12 mouse cellular contexts compared by ENCODE assay signal in genomic region chr19:56535064-56535463, GRCm38 (mm10). TPM values are rescaled to one million over a fixed set of nuclear protein-coding genes. Genes with fewer than 3 reads are reported as not detected.
DNase-seq lines count a peak whose midpoint lies in the region; ATAC-seq and TF ChIP-seq lines count a peak whose summit lies in the region.
"Had no signal": no experiment of that assay in that cellular context is flagged by ENCODE, and none has a peak within 500 bp of the region (broad histone marks: within the 10 kb centered on the region; RNA-seq: fewer than 3 reads in every experiment).

No protein-coding gene starts in this region.

- peak overlapping the region; percentile 47; the same call in 1 of the 2 replicates for H3K27ac ChIP-seq in liver, embryonic 13.5 days
- H3K27ac ChIP-seq in liver, embryonic 12.5 days, result no peak overlapping the region
- H3K27ac ChIP-seq in lung, postnatal 0 days (ENCODE audit: low read length), result peak overlapping the region; percentile 55
- H3K27ac ChIP-seq in stomach, postnatal 0 days (replicated peaks), result peak overlapping the region; percentile 77
- H3K27ac ChIP-seq: left cerebral cortex, adult 2 months had no signal

- H3K4me3 ChIP-seq in liver, embryonic 13.5 days (replicated peaks), result no peak overlapping the region
- no peak overlapping the region for H3K4me3 ChIP-seq in liver, embryonic 12.5 days
- H3K4me3 ChIP-seq in lung, postnatal 0 days (ENCODE audit: low read depth, low read length), result no peak overlapping the region
- H3K4me3 ChIP-seq in stomach, postnatal 0 days (ENCODE audit: low read depth, low read length), result no peak overlapping the region
- H3K4me3 ChIP-seq: left cerebral cortex, adult 2 months; megakaryocyte, embryonic 14.5 days had no signal

- peak; percentile 69 for TF ChIP-seq EP300 in lung, postnatal 0 days (IDR thresholded peaks at IDR 0.05)
- TF ChIP-seq EP300 in stomach, postnatal 0 days (optimal IDR thresholded peaks at IDR 0.05), result no peak

- H3K36me3 ChIP-seq in liver, embryonic 13.5 days, result peaks cover 63% of the 10 kb centered on the region
- peaks cover 67% of the 10 kb centered on the region for H3K36me3 ChIP-seq in liver, embryonic 12.5 days
- H3K36me3 ChIP-seq in lung, postnatal 0 days (ENCODE audit: insufficient read depth, low read length), result no peaks in the 10 kb centered on the region
- peaks cover 6% of the 10 kb centered on the region for H3K36me3 ChIP-seq in stomach, postnatal 0 days (ENCODE audit: control insufficient read depth, insufficient read depth, low read length)

- DNase-seq in adrenal gland, adult 2 months, result peak; percentile 60
- no peak for DNase-seq in adrenal gland, adult 18-20 months (ENCODE audit: low spot score in 2 of 2)
- no peak for DNase-seq in liver, embryonic 13.5 days
- DNase-seq in lung, postnatal 0 days (ENCODE audit: low spot score), result peak; percentile 90
- DNase-seq in stomach, postnatal 0 days (ENCODE audit: low spot score), result no peak
- no peak for DNase-seq in right cerebral cortex, postnatal 36 days (ENCODE audit: low spot score in 2 of 2)
- no peak for DNase-seq in kidney, adult 9 months
- DNase-seq: cerebellum, postnatal 14 days had no signal

- 70% methylated on average over 9 of the region's 9 CpGs for WGBS in liver, embryonic 13.5 days (ENCODE audit: insufficient replicate concordance)
- 72% methylated on average over 9 of the region's 9 CpGs for WGBS in liver, embryonic 12.5 days (ENCODE audit: insufficient replicate concordance)
- 43% methylated on average over 9 of the region's 9 CpGs for WGBS in lung, postnatal 0 days
- 37% methylated on average over 9 of the region's 9 CpGs for WGBS in stomach, postnatal 0 days

- H3K27me3 ChIP-seq in liver, embryonic 13.5 days, result no peaks in the 10 kb centered on the region
- no peaks in the 10 kb centered on the region for H3K27me3 ChIP-seq in liver, embryonic 12.5 days (replicated peaks)
- H3K27me3 ChIP-seq in lung, postnatal 0 days (replicated peaks; ENCODE audit: insufficient read depth, low read length), result no peaks in the 10 kb centered on the region
- no peaks in the 10 kb centered on the region for H3K27me3 ChIP-seq in stomach, postnatal 0 days (ENCODE audit: control insufficient read depth, insufficient read depth, low read length)
- H3K27me3 ChIP-seq: megakaryocyte, embryonic 14.5 days had no signal

- ATAC-seq in liver, embryonic 13.5 days (ENCODE audit: low read depth), result no peak
- no peak for ATAC-seq in liver, embryonic 12.5 days
- ATAC-seq in lung, postnatal 0 days, result peak; percentile 57
- ATAC-seq in stomach, postnatal 0 days (ENCODE audit: low FRiP score, low TSS enrichment), result no peak

- H3K9me3 ChIP-seq in liver, embryonic 13.5 days (replicated peaks), result no peaks in the 10 kb centered on the region
- H3K9me3 ChIP-seq in liver, embryonic 12.5 days (replicated peaks), result no peaks in the 10 kb centered on the region
- H3K9me3 ChIP-seq in lung, postnatal 0 days (ENCODE audit: low read length), result no peaks in the 10 kb centered on the region
- H3K9me3 ChIP-seq in stomach, postnatal 0 days (ENCODE audit: control insufficient read depth, low read length), result no peaks in the 10 kb centered on the region
- H3K9me3 ChIP-seq: G1E; megakaryocyte, embryonic 14.5 days had no signal

- no peak overlapping the region for H3K4me2 ChIP-seq in liver, embryonic 13.5 days
- H3K4me2 ChIP-seq in liver, embryonic 12.5 days, result no peak overlapping the region
- no peak overlapping the region for H3K4me2 ChIP-seq in lung, postnatal 0 days (replicated peaks; ENCODE audit: low read depth, low read length)
- no peak overlapping the region for H3K4me2 ChIP-seq in stomach, postnatal 0 days (replicated peaks; ENCODE audit: low read depth)

- no peak for TF ChIP-seq CTCF in lung, postnatal 0 days (IDR thresholded peaks at IDR 0.05)
- TF ChIP-seq CTCF in stomach, postnatal 0 days (IDR thresholded peaks at IDR 0.05; ENCODE audit: low read depth), result no peak

- H3K4me1 ChIP-seq in liver, embryonic 13.5 days (replicated peaks), result peaks cover 8% of the 10 kb centered on the region
- no peaks in the 10 kb centered on the region for H3K4me1 ChIP-seq in liver, embryonic 12.5 days
- peaks cover 4% of the 10 kb centered on the region for H3K4me1 ChIP-seq in lung, postnatal 0 days (ENCODE audit: insufficient read depth, low read depth, low read length)
- H3K4me1 ChIP-seq in stomach, postnatal 0 days (replicated peaks; ENCODE audit: control insufficient read depth, insufficient read depth), result no peaks in the 10 kb centered on the region

- no peak overlapping the region for H3K9ac ChIP-seq in liver, embryonic 13.5 days
- H3K9ac ChIP-seq in liver, embryonic 12.5 days, result no peak overlapping the region
- no peak overlapping the region for H3K9ac ChIP-seq in lung, postnatal 0 days (replicated peaks; ENCODE audit: low read depth)
- H3K9ac ChIP-seq in stomach, postnatal 0 days (ENCODE audit: low read length), result no peak overlapping the region

RNA-seq across cellular contexts. Expression of gene Dclre1a, which starts 13.0 kb away (rescaled TPM):
- 1 to 10 TPM; 8.0 to 8.9 TPM for total RNA-seq in adrenal gland, adult 2 months (2021)
- polyA plus RNA-seq in adrenal gland, adult 2 months (2012; rRNA removed), result 2.4 and 2.5 TPM in 2 replicates
- 1 to 10 TPM; 6.6 to 8.0 TPM for total RNA-seq in adrenal gland, adult 18-20 months (2021)
- 19.2 and 21.5 TPM in 2 replicates for polyA plus RNA-seq in liver, embryonic 13.5 days (2015; fragmentation: Nextera tagmentation; extraction: Ambion mirVana)
- 18.9 and 19.3 TPM in 2 replicates for polyA plus RNA-seq in liver, embryonic 12.5 days (2016; fragmentation: Nextera tagmentation; extraction: Ambion mirVana)
- 14.7 and 16.7 TPM in 2 replicates for polyA plus RNA-seq in lung, postnatal 0 days (2015; fragmentation: Nextera tagmentation; extraction: Ambion mirVana)
- polyA plus RNA-seq in stomach, postnatal 0 days (2015; fragmentation: Nextera tagmentation; extraction: Ambion mirVana), result 9.5 and 10.7 TPM in 2 replicates

RNA-seq across cellular contexts. Expression of gene Nhlrc2, which starts 13.0 kb away (rescaled TPM):
- total RNA-seq in adrenal gland, adult 2 months (2021), result 10 to 100 TPM; 15.9 to 16.0 TPM
- 3.3 and 3.8 TPM in 2 replicates for polyA plus RNA-seq in adrenal gland, adult 2 months (2012; rRNA removed)
- total RNA-seq in adrenal gland, adult 18-20 months (2021), result 10 to 100 TPM; 18.6 to 19.2 TPM
- 7.7 and 8.2 TPM in 2 replicates for polyA plus RNA-seq in liver, embryonic 13.5 days (2015; fragmentation: Nextera tagmentation; extraction: Ambion mirVana)
- 11.1 and 12.0 TPM in 2 replicates for polyA plus RNA-seq in liver, embryonic 12.5 days (2016; fragmentation: Nextera tagmentation; extraction: Ambion mirVana)
- 15.4 and 17.6 TPM in 2 replicates for polyA plus RNA-seq in lung, postnatal 0 days (2015; fragmentation: Nextera tagmentation; extraction: Ambion mirVana)
- 8.1 and 8.2 TPM in 2 replicates for polyA plus RNA-seq in stomach, postnatal 0 days (2015; fragmentation: Nextera tagmentation; extraction: Ambion mirVana)

Comparison
In these comparisons a context has a peak if more than half of its experiments do, and no peak if none do; other contexts are left out.
1. DNase-seq: peak in adrenal gland, adult 2 months (single experiment) and lung, postnatal 0 days (single experiment); none in adrenal gland, adult 18-20 months (0 of 2), liver, embryonic 13.5 days (single experiment), stomach, postnatal 0 days (single experiment), right cerebral cortex, postnatal 36 days (0 of 2) and kidney, adult 9 months (single experiment).